Mouse (Mus musculus) E14TG2a.4 (cell line): ENCODE data around the gene Ndufa8.

Experiments
- CTCF ChIP-seq: conservative IDR thresholded peaks from 2 replicates; pipeline ENCODE4 v1.5.1; 2014; ENCODE audit warnings: low read length
- POU5F1 ChIP-seq: IDR thresholded peaks from 2 replicates; pipeline ENCODE4 v1.6.1; 2014; ENCODE audit warnings: low read length, borderline replicate concordance

DNA sequence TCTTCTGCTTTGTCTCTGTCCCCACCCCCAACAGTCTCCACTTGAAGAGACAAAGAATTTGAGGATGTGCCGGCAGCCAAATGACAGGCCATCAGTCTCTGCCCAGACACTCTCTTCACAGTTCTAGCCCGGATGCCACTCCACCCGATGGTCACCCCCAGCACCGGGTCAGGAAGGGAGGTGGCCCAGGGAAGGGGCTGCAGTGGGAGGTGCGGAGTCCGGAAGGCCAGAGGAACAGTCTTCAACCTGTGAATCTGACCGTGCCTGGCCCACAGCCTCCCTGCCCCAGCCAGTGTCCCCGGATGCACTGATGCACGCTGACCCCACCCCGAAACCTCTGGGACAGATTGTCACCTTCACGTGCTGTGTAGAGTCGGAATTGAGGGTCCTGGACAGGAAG is 36.2 kb downstream of the Ndufa8 start:
- no peak for TF ChIP-seq CTCF
- TF ChIP-seq POU5F1 = no peak
